Mouse (Mus musculus) cerebellum, adult 11 months (tissue): ENCODE data around the gene Lingo4.

Source experiments
- DNase-seq: peaks from one replicate; pipeline ENCODE4 v3.0.0; 2022

Gene Lingo4

GRCm38 (mm10) chr3:94398217-94398616, at the start of gene Lingo4:
Gene Lingo4 (plus strand): TSS chr3:94398517.
- DNase-seq: no peak

DNA sequence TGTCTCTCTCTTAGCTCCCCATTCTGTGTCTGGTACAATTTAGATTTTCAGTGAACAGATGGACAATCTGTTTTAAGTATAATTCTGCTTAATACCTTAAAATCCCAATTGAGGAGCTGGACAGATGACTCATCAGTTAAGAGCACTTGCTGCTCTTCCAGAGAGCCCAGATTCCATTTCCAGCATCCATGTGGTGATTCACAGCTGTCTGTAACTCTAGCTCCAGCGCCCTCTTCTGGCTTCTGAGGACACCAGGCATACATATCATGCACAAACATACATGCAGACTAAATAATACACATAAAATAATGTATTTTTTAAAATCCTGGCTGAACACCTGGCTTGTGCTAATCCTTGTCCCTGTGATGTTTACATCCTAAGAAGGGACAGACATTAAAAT, 37.5 kb upstream of the Lingo4 start:
- no peak for DNase-seq

DNA sequence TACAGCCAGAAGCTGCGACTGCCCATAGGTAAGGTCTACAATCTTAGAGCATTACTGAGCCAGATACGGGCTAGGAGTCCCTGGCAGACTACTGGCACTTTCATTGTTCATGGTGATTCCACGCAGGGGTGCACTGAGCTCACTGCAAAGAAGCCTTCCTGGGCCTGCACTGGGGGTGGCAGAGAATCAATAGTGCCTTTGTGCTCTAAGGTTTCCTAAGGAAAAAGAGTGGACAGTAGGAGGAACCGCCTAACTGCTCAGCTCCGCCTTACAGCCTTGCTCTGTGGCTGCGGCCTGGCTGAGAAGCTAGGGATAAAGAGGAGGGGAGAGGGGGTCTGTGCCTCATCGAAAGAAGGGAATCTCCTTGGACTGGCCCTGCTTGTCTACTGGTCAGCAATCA, 36.2 kb upstream of the Lingo4 start, which contains the start of gene C2cd4d:
TSS of gene C2cd4d (plus strand) at position 301 of the 400 bp plus-strand sequence.
- DNase-seq: no peak

DNA sequence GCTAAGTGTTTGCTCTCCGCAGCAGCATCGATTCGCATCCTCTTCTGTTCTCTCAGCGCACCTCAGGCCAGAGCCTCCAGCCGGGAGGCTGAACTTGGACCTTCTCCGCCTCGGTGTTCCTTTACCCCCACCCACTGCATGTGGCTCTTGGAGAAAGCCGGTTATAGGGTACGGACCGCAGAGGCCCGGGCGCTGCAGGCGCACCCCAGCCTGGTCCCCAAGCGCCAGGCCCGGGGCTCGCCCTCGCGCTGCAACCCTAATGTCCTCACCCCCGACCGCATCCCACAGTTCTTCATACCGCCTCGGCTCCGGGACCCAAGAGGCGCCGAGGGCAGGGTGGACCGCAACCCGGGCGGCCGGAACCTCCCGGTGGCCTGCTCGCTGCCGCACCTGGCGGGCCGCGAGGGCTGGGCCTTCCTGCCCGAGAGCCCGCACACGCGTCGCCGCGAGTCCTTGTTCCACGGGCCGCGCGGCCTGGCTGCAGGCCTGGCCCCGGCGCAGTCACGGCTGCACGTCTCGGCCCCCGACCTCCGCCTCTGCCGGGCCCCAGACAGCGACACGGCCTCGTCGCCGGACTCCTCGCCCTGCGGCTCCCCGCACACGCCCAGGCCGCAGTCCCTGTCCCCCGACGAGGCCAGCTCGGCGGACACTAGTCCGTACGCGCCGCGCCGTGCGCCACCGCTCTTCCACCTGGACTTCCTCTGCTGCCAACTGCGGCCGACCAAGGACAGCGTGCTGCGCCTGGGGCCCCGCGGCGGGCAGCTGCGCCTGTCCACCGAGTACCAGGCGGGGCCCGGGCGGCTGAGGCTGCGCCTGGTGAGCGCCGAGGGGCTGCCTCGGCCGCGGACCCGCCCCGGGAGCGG, 34.8 kb upstream of the Lingo4 start:
- peak; percentile 57 for DNase-seq

GRCm38 (mm10) chr3:94364154-94364526, 34.2 kb upstream of the Lingo4 start:
- DNase-seq: no peak

- DNase-seq: peak; percentile 79
These were observed 31.6 kb upstream of the Lingo4 start for GRCm38 (mm10) chr3:94366761-94367160.

DNA sequence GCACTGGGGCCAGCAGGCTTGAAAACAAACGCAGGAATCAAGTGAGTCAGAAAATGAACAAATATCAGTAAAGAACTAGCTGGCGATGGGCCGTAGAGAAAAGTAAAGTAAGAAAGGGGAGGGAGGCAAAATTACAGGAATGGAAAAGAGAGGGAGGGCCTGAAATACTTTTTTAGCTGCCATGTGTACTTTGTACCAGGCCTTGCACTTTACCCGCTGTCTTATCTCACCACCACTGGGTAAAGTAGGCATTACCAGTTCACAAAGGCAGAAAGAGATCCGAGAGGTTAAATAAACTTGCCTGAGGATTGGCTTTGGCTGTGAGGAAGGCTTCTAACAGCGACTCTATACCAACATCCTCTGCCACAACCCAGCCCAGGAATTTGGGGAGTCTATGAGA, 30.8 kb upstream of the Lingo4 start:
- DNase-seq: no peak

DNA sequence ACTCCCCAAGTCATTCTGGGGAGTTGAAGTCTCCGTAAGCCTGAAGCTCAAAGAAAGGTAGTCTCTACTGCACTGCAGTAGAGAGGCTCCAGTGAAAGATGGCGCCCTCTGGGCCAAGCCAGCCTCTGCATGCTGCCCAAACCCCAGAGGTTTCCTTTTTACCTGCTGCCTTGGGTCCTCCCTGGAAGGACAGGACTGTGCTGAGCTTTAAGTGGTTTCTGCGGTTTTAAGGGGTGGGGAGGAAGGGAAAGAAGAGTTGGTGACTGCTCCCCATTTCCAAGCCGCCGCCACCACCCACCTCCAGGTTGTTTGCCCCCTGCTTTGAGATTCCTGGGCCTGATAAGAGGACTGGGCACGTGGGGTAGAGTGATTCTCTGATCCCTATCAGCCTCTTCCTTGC, 29.7 kb upstream of the Lingo4 start:
- DNase-seq: no peak

- no peak for DNase-seq
These were observed 28.6 kb upstream of the Lingo4 start for GRCm38 (mm10) chr3:94369709-94370108.

- DNase-seq: peak; percentile 69
These were observed 26.7 kb upstream of the Lingo4 start for GRCm38 (mm10) chr3:94371637-94372036.

- DNase-seq: no peak
These were observed 26.3 kb upstream of the Lingo4 start for GRCm38 (mm10) chr3:94372038-94372437.

GRCm38 (mm10) chr3:94372641-94373040, 25.7 kb upstream of the Lingo4 start, which contains the start of gene Rorc:
Gene Rorc (plus strand): TSS chr3:94372794.
- peak; percentile 63 for DNase-seq

DNA sequence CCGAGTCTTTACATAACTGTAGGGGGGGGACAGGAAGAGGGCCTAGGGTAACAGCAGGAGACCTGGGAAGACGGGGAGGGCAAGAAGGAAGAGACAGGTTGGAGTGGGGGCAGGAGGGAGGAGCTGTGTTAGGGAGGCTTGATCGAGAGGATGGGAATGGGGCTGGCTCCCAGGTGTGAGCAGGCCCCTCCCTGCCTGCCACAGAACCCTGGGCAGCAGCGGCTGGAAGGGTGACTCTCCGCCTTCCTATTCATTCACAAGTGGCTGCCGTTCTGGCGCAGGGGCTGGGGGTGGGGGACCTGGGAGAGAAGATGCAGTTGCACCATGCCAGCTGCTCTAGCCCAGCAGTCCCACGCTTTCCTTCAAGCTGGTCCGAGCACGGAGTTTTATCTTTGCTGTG, 25.2 kb upstream of the Lingo4 start:
- DNase-seq: peak; percentile 36

- peak; percentile 66 for DNase-seq
These were observed 24.7 kb upstream of the Lingo4 start for GRCm38 (mm10) chr3:94373597-94374011.

GRCm38 (mm10) chr3:94374636-94375035, 23.7 kb upstream of the Lingo4 start:
- DNase-seq: no peak

- no peak for DNase-seq
These were observed 23.2 kb upstream of the Lingo4 start for GRCm38 (mm10) chr3:94375146-94375545.

DNA sequence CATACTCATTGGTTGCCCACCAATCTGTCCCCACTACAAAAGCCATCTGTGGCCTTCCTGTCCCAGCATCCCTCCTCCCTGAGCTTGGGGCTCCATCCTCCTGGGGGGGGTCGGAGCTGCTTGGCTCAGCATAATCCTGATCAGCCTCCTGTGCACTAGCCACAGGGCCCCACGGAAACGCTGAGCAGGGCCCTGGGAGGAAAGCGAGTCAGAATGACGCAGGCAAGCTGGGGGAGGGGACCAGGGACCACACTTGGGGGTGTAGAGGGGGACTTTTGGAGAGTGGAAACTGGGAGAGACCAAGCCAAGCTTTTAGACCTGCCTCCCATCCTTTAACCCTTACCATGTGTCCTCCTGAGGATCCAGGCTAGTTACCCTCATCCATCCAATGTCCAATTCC, 22.5 kb upstream of the Lingo4 start:
- DNase-seq: no peak

DNA sequence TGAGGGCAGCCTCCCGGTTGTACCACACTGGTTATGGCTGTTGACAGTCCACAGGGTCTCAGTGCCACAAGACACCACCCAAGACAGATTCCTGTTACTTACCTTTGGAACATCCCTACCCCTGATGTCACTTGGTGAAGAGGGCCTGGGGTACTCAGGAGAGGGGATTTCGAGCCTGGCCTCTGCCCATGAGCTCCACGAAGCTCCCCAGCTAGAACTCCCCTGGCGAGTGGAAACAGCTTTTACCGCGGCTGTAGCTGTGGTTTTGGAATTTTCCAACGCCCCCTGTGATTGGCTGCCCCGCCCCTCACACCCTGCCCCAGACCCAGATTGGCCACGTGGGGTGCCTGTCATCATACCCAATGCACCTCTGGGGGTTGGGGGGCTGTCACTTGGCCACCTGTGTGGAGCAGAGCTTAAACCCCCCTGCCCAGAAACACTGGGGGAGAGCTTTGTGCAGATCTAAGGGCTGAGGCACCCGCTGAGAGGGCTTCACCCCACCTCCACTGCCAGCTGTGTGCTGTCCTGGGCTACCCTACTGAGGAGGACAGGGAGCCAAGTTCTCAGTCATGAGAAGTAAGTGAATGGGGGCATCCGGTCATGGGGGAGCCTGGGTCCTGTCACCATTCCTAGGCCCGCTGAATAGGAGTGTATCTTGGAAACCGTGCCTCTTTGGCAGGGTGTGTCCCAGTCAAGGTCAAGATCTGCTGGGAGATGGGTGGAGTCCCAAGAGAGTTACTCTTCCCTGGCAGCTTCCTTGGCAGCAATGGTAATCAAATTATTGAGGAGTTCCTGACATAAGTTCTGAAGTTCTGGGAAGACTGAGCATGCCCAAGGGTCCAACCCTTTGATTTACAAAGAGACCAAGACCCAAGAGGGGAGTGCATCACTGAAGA, 21.0 kb upstream of the Lingo4 start:
- DNase-seq: no peak

GRCm38 (mm10) chr3:94379831-94380510, 18.3 kb upstream of the Lingo4 start:
- DNase-seq: no peak

DNA sequence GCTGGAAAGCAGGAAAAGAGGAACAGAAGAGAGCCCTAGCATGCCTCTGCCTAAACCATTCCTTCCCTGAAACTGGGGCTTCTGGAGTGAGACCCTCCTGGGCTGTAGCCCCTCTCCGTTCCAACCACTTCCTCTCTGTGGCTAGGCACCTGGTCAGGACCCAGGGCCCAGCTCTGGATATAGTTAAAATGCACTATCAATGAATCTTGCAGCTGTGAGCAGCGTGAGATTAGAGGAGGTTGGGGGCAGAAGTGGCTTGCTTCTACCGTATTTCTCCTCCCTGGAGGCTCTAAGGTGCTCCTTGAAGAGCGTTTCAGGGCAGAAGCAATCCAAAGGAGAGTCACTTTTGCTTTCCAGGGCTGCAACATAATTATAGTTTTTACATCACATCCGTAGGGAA, 16.0 kb upstream of the Lingo4 start:
- DNase-seq: no peak

DNA sequence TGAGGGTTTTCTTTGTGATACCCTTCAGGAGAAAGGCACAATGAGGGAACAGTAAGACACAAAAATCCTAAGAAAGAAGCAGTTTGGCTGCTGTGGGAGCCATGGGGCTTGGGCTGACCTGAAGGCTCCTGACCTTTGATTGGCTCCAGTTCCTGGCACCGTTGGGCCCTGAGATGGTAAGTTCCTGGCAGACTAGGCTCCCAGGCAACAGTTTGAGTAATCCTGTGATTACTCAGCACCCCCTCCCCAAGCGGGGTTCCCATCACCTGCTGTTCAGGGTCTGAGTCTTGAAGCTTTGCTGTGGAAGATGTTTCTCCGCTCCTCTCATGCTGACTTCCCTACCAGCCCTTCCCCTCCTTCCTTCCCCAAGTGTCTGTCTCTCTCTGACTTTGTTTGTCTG, 14.8 kb upstream of the Lingo4 start:
- no peak for DNase-seq

DNA sequence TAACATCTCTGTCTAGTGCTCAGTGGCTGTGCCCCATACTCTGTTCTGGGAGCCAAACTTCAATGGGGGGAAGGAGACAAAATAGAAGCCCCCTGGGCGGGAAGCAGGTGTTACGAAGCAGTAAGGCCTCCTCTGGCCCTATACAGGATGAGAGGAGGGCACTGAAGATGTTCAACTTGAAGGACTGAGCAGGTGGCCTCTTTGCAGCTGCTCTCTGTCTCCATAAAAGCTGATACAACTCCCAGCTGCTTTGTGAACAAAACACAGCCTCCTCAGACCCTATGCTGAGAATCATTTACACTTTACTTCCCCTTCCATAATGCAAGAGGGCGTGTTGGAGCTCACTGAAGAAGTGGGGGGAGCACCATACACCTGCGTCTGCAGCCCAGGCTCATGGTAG, 11.6 kb upstream of the Lingo4 start:
- no peak for DNase-seq

GRCm38 (mm10) chr3:94387391-94387790, 10.9 kb upstream of the Lingo4 start:
- no peak for DNase-seq
